Mouse (Mus musculus) heart, adult 8-10 months (tissue): ENCODE data around the gene Ly6g6f. TPM values are rescaled to one million over a fixed set of nuclear protein-coding genes. Genes with fewer than 3 reads are reported as not detected.

Experiments
- DNase-seq: peaks from one replicate; pipeline ENCODE4 v3.0.0; 2022; ENCODE audit warnings: low spot score
- total RNA-seq, 4 experiments: library from RNA; stranded (reverse); gene quantifications; 2 replicates each; pipeline ENCODE4 v1.2.4; 2022

Ly6g6f gene
- total RNA-seq, 4 experiments from 2014 or later = 0.24 TPM; not detected in 3

DNA sequence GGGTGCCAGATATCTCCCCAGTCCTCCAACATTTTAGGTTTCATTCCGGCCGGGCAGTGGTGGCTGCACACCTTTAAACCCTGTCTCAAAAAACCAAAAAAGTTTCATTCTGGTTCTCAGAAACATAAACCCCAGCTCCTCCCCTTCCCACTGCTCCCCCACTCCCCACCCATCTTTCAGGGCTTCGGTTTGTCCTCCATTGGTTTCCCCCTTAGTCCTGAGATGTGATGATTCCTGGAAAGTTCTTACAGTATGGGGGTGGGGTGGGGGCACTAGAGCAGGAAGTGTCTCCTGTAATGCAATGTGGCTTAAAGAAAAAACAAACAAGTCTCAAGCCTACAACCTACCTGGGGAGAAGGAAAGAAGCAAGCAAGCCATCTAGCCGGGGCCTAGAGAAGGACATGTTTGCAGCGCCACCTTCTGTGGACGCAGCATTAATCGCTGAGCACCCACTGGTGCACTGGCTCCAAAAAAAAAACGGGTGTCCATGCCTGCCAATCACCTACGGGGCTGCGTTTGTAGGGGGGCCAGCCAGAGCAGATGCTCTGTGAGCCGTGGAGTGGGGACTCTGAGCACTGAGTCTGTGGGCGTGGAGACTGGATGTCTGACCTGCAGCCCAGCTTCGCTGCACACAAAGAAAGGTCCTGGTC, 20.5 kb upstream of the Ly6g6f start:
- DNase-seq = no peak

DNA sequence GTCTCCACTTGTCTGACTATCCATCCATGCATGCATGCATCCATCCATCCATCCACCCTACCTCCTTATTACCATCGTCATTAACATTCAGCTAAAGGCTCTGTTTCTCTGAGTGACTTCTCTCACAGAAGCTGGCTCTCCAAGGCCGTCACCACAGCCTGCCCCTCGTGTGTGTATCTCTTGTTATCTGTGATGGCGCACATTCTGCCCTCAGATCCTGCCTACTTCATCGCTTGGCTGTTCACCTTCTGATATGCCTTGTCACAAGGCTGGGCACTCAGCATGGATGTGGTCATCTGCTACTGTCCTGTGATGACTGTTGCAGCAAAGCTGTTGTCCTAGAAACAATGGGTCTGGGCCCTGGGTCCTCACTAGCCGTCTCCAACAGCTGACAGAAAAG, 19.3 kb upstream of the Ly6g6f start:
- DNase-seq = no peak

DNA sequence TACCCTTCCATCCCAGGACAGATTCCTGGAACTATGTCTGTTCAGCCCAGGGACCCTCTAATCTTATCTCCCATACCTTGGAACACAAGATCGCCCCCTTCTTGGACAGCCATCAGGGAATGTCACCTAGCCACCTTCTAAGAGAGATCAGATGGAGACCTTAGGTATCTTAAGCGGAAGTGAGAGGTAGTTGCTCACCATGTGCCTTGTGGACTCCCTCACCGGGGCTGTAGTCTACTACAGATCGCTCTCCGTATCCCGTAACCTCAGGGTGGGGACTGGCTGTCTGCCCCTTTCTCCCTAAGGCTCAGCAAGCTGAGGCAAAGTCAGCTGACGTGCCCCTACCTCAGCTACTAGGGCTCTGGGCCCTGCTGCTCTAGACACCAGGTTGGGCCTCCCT, 18.7 kb upstream of the Ly6g6f start:
- no peak for DNase-seq

DNA sequence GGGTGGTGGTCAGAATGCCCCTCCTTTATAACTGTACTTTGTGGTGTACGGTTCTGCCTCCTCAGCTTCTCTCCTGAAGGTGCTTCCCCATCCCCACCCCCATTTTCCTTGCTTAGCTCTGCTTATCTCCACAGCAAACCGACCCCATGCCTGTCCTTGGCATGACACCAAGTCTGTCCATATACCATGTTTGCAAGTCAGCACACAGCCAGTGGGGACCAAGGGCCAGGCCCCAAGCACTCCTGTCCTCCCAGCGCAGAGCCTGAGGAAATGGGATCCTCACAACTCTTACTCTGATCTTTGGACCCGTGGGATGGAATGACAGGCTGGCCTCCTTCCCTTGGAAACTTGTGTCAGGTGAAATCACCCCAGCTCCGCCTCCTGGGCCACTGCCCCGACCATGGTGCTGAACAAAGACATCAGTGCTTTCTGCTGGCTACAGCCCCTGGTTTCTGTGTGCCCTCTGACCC, 17.8 kb upstream of the Ly6g6f start:
- no peak for DNase-seq

DNA sequence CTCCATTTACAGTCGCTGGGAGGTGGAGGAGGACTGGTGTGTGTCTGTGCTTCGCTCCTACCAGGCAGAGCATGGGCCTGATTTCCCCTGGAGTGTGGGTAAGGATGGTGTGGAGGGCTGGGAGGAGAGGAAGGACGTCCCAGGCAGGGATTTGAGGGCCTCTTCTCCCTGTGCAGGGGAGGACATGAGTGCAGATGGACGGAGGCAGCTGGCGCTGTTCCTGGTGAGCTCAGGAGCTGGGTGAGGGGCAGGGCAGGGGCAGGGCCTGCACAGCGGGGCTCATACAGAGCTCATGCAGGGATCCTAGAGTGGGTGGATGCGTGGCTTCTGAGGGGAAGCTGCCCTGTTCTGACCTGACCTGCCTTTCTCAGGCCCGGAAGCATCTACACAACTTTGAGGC, 16.9 kb upstream of the Ly6g6f start:
- DNase-seq = no peak

DNA sequence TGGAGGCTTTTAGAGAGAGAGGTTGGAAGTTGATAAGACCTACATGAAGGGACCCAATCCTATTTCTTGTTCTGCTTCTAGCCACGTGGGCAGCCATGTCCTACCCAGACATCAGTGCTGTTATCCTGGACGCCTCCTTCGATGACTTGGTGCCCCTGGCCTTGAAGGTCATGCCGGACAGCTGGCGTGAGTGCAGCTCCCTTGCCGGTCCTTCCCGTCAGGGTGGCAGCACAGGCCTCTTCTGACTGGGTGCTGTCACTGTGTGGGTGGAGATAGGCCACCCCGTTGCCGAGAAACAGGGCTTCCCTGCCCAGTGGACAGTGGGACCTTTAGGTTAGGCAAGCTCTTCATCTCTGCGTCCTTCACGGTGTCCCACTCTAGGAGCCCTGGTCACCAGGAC, 15.8 kb upstream of the Ly6g6f start:
- no peak for DNase-seq

DNA sequence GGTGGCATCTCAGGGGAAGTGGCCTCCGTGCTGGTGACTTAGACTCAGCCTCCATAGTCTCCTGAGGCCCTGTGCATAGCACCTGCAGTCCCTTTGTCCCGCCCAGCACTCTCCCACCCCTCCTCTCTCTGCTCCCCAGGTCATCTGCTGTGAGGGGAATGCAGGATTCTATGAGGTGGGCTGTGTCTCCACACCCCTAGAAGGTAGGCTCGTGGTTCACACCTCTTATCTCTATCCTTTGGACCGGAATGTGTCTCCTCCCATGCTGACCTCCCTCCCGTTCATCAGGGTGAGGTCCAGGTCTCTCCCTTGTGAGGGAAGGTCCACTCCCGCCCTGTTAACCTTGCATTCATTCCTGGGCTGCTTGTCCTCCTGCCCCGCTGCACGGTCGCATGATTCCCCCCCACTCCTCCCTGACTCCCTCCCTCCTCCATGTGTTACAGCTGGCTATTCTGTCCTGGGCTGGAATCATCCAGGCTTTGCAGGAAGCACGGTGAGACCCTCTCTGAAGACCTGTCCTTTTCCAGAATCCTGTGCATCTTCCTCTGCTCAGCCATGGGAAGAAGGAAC, 14.9 kb upstream of the Ly6g6f start:
- no peak for DNase-seq

DNA sequence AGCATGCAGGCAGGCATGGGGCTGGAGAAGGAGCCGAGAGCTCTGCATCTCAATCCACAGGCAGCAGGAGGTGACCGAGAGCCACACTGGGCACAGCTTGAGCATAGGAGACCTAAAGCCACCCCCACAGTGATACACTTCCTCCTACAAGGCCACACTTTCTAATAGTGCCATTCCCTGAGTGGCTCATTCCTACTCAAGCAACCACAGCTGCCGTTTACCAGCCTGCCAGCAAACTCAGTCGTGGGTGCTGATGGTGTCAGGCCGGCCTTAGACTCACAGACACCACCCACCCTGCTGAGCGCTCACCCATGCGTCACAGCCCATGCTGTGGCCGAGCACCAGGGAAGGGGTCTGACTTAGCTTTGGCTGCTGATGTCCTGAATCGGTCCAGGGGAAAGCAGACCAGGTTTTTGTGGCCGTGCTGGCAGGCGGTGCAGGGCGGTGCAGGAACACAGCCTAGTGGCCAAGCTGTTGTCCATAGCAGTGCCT, 11.8 kb upstream of the Ly6g6f start:
- DNase-seq = no peak

DNA sequence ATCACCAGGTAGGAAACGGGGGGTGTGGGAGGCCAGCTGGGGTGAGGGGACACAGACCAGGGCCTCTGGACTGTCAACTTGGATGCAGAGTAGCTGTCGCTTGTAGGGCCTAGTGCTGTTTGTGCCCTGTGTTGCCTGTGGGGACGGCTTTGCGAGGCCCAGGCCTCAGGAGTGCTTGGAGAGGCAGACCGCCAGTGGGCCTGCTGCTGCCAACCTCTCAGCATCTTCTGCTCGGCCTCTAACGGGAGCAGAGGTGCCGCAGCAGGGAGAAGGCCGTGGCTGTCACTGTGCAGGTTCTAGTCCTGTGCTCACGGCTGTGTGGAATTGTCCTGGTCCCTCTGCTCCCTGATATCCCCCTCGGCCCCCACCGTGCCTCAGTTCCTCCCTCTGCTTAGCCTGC, 11.2 kb upstream of the Ly6g6f start:
- no peak for DNase-seq

DNA sequence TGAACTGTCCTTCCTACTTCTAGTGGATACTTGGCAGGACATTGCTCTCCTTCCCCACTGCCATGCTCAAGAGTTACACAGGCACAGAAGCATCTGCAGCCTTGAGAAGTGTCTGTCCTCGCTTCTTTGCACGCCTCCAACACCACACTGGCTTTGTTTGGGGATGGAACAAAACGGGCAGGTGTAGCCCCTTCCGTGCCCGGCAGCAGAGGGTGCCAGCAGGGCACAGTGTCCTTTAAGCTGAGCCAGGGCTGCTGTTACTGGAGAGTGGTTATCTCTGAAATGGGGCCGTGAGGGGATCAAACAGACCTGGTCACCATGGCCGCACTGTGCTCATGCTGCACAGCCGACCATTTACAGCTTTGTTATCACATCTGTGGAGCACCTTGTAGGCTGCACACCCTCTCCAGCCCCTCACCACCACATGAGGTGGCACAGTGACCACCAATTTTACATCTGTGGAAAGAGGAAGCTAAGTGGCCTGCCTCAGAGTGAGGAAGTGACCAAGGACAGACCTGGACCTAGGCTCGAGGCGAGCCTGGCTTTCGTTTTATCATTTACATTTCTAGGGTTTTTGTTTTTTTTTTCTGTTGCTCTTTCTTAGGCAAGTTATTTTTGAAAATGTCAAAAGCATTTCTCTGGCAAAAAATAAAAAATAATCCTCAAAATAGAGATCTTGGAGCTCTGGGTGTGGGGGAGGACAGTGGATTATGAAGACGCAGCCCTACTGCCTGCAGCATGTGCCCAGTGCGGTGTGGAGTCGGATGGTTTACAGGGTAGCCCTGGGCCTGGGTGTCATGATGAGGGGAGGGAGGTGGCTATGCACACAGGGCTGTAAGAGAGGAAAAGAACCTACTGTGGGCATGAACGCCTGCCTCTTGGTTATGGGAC, 9.3 kb upstream of the Ly6g6f start:
- no peak for DNase-seq

DNA sequence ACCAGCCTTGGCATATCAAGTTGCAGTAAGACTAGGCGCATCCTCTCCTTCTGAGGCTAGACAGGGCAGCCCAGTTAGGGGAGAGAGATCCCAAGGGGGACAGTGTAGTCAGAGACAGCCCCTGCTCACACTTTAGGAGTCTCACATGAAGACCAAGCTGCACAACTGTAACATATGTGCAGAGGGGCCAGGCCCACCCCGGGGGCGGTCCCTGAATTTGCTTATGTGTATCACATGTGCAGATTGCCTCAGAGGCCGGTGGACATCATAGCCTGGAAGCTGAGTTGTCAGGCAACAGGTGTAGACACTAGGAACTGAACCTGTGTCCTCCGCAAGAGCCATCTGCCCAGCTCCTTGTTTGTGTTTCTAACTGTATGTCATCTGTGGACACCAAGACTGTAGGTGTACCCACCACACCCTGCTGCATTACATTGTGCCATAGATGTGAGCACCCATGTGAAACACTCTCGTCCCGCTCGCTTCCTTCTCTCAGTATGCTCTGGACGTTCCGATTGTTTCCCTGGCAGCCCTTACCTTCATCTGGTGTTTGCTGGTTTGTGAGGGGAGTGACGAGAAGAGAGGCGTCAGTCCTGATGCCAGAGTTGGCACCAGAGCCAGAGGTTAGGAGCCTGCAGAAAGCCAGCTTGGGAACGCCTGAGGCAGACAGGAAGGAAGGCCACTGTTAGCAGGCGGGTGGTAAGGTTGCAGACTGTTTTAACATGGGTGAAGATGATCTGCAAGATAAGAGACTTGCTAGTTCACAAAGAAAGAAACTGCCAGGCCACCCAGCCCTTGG, 7.2 kb upstream of the Ly6g6f start:
- DNase-seq = no peak

DNA sequence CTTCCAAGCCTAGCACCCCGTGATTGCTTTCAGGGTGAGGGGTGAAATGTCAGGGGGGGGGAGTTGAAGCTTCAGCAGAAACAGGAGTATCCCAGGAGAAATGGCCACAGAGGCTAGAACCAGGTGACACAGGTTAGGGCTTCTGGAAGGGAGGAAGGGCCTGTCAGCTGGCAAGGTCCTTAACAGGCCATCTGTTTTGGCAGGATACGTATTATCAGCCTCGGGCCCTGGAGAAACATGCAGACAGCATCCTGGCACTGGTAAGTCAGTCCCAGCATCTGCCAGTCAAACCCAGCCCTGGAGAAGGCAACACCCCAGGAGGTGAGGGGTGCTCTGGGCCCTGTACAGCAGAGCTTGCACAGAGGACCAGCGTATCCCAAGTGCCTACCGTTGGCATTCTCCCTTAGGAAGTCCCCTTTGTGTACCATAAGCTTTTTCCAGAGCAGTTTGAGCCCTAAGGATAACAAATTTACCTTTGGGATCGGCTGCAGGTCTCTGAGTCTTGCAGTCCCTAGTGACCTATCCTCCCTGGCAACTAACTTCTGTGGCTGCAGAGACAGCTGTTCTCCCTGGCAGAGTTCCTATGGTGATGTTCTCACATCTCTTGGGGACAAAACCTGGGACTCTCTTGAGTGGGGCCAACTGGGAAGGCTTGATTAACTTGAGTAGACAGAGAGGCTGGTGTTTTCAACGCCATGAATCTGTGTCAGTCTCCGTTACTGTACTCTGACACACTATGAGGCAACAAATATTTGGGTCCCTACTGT, 4.9 kb upstream of the Ly6g6f start:
- DNase-seq = no peak

DNA sequence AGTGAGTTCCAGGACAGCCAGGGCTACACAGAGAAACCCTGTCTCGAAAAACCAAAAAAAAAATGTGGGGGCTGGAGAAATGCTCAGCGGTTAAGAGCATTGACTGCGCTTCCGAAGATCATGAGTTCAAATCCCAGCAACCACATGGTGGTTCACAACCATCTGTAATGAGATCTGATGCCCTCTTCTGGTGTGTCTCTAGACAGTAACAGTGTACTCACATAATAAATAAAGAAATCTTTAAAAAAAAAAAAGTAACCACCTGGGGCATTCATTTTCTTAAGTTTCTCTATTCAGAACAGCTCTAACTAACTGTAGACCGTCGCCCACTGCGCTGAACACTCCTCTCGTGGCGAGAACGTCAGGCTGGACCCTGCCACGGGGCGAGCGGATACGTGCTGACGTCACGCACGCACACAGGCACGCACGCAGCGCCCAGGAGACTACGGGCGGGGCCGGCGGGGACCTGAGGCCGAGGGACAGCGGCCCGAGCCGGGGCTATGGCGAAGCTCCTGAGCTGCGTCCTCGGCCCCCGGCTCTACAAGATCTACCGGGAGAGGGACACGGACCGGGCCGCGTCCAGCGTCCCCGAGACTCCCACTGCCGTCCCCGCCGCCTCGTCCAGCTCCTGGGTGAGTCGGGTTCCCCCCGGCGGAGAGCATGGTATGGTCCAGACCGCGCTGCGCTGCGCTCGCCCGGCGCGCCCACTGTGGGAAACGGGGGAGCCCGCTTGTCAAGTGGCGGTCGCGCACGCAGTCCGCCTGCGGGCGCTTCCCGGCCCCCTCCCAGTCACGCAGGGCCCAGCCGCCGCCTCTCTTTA, 3.6 kb upstream of the Ly6g6f start, which contains the start of gene Abhd16a:
Gene Abhd16a (plus strand): TSS at position 439 of the 820 bp plus-strand sequence.
- peak; percentile 92 for DNase-seq

DNA sequence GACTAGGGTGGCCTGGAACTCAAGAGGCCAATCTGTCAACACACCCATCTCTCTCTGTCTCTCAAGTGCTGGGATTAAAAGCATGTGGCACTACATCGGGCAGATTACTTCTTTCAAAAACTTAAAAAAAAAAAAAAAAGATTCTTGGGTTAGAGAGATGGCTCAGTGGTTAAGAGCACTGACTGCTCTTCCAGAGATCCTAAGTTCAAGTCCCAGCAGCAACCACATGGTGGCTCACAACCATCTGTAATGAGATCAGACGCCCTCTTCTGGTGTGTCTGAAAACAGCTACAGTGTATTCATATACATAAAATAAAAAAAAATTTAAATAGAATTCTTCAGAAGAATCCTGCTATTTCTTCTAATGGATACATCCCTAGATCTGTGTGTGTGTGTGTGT, 2.7 kb upstream of the Ly6g6f start:
- no peak for DNase-seq

DNA sequence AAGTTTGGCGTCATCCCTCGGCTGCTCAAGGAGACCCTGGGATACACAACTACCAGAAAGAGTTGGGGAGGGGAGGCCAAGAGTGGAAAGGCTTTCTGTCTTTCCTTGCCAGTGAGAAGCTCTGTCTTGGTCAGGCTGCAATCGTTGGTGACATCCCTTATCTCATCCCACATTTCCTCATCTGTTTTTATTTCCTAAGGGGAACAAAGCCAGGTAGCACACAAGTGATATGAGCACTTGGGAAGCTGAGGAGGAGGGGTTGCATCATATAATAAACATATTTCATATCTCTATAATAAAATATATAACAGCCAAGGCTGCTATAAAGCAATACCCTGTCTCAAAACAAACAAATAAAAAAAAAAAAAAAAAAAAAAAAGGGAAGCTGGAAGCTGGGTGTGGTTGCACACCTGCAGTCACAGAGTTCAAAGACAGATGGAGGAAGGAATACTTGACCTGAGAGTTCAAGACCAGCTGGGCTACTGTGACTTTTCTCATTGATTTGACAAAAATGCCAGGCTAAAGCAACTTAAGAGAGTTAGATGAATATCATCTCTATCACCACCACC, 1.4 kb downstream of the Ly6g6f start:
- no peak for DNase-seq

DNA sequence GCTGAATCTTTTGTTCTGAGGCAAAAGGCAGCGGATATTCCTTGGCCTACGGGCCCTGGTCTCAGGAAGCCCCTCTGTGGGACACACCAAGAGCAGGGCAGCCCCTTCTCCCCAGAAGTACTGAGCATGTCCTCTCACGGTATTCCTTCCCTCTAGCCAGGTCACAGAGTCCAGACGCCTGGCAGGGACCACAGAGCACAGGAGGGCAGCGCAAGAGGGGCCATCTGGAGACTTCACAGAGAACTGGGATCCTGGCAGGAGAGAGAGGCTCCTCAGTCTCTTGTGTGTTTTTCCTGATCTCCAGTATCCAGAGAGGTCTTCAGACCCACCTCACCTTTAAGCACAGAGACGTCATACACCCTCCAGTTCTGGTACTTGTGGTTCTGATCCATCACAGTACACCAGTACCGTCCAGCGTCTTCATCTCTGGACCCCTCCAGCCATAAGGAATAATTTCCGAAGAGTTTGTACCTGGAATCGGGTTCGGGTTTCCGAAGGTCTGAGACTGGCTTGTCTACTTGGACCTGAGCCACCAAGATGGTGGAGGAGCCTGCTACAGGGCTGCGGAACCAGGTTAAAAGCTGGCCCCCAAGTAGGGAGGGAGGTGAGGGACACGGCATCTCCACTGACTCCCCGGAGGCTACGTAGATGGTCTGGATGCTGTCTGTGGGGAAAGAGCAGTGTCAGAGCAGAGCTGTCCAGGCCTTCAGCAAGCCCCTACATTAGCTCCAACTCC, 2.4 kb downstream of the Ly6g6f start:
- no peak for DNase-seq

DNA sequence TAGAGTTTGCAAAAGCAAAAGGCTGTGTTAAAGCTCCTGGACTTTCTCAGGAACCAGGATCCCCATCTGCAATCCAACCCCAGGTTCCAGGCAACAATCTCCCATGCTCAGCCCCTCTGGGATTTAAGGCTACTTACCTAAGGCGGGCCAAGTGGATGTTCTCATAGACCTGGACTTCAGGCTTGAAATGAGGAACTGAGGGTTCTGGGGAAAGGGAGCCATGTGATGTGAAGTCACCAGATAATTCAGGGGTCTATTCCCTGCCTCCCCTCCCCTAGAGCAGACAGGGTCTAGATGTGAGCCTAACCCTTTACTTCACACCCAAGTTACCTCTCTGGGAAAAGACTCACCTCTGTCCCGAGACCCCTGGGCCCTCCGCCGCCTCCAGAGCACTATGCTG, 4.7 kb downstream of the Ly6g6f start:
- DNase-seq = no peak

DNA sequence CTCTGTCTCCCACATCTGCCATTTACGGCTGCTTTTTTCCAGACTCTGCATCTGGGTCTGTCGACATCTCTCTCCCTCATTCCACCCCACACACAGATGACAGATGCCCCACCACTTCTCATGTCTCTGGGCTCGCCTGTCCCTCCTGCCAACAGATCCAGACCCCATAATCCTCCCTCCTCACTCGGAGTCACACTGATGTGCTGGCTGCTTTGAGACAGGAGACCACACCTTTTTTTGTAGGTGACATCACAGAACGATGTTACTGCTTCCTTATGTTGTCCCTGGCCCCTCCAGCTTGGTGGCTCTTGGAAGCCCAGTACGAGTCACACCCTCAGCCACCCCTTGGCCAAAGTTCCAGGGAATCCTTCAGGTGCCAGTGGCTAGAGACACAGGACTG, 5.2 kb downstream of the Ly6g6f start:
- DNase-seq = no peak

DNA sequence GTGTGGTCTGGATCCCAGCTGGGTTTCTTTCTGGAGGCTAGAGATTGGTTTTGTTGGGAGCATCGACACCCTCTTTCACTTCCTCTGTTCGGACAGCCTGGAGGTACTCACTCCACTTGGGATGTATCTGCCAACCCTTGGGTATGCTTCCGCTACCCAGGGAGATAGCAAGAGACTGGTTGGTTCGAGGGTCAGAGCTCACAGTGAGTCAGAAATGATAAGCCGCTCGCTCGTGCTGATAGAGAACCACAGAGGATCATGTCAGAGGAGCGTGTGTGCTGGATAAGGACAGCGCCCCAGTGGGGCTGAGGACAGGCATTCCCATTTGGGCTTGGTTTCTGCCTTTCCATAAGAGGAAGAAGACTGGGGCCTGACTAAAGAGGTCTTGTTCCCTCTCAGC, 5.6 kb downstream of the Ly6g6f start:
- DNase-seq = no peak
